Mouse (Mus musculus) adipose tissue, adult 10 weeks (tissue): ENCODE measurements around the gene Rac3. TPM values are rescaled to one million over a fixed set of nuclear protein-coding genes. Genes with fewer than 3 reads are reported as not detected.

Experiments used
- polyA plus RNA-seq: library from polyadenylated mRNA; stranded (reverse); fragments of 350-450 nt; fragmentation: Illumina TruSeq; extraction: RNeasy Lipid Tissue Mini Kit (QIAGEN cat#74804); gene quantifications from one replicate; pipeline ENCODE4 v1.2.3, GENCODE M21; 2014; ENCODE audit warnings: low read depth, low replicate concordance

Gene Rac3
- polyA plus RNA-seq: 11.5 TPM

GRCm38 (mm10) chr11:120721124-120722066, at the start of gene Rac3:
TSS of gene Rac3 (plus strand) at chr11:120721470.

GRCm38 (mm10) chr11:120672687-120673593, 48.3 kb upstream of the Rac3 start, which contains the start of gene Aspscr1:
TSS of gene Aspscr1 (plus strand) at chr11:120672973.

GRCm38 (mm10) chr11:120713580-120714518, 7.4 kb upstream of the Rac3 start, which contains the start of the genes Cenpx and Lrrc45:
TSS of gene Cenpx (minus strand) at chr11:120713738.
TSS of gene Lrrc45 (plus strand) at chr11:120713925.

GRCm38 (mm10) chr11:120727169-120727527, 5.9 kb downstream of the Rac3 start, which contains the start of gene Dcxr:
TSS of gene Dcxr (minus strand) at chr11:120727281.

GRCm38 (mm10) chr11:120731858-120732680, 10.8 kb downstream of the Rac3 start, which contains the start of gene Cbr2:
TSS of gene Cbr2 (minus strand) at chr11:120732114.

GRCm38 (mm10) chr11:120762672-120763041, 41.4 kb downstream of the Rac3 start, which contains the start of gene Hmga1b:
TSS of gene Hmga1b (plus strand) at chr11:120762794.

Other genes with a start within 250 kb of the Rac3 start
- gene Mrpl12, start 236.9 kb upstream of the Rac3 start, polyA plus RNA-seq: 58.6 TPM
- 127 TPM for gene Slc25a10, start 229.6 kb upstream of the Rac3 start, polyA plus RNA-seq
- gene Gcgr, start 190.8 kb upstream of the Rac3 start, polyA plus RNA-seq: 0.86 TPM
- gene Mcrip1, start 171.7 kb upstream of the Rac3 start, polyA plus RNA-seq: 110 TPM
- not detected for gene Ppp1r27, start 170.3 kb upstream of the Rac3 start, polyA plus RNA-seq
- gene P4hb, start 148.2 kb upstream of the Rac3 start, polyA plus RNA-seq: 519 TPM
- gene Arhgdia, start 139.8 kb upstream of the Rac3 start, polyA plus RNA-seq: 356 TPM
- 39.4 TPM for gene Alyref, start 123.1 kb upstream of the Rac3 start, polyA plus RNA-seq
- 47.3 TPM for gene Anapc11, start 123.0 kb upstream of the Rac3 start, polyA plus RNA-seq
- gene Npb, start 113.0 kb upstream of the Rac3 start, polyA plus RNA-seq: not detected
- gene Pcyt2, start 103.5 kb upstream of the Rac3 start, polyA plus RNA-seq: 83.9 TPM
- 40.4 TPM for gene Sirt7, start 96.2 kb upstream of the Rac3 start, polyA plus RNA-seq
- 66.7 TPM for gene Mafg, start 87.9 kb upstream of the Rac3 start, polyA plus RNA-seq
- 4.0 TPM for gene Pycr1, start 77.7 kb upstream of the Rac3 start, polyA plus RNA-seq
- gene Myadml2, start 73.3 kb upstream of the Rac3 start, polyA plus RNA-seq: not detected
- gene Notum, start 60.3 kb upstream of the Rac3 start, polyA plus RNA-seq: 4.7 TPM
- gene Aspscr1, start 48.5 kb upstream of the Rac3 start, polyA plus RNA-seq: 76.1 TPM
- gene Cenpx, start 7.7 kb upstream of the Rac3 start, polyA plus RNA-seq: 91.5 TPM
- gene Lrrc45, start 7.5 kb upstream of the Rac3 start, polyA plus RNA-seq: 40.3 TPM
- 102 TPM for gene Dcxr, start 5.8 kb downstream of the Rac3 start, polyA plus RNA-seq
- 65.7 TPM for gene Cbr2, start 10.6 kb downstream of the Rac3 start, polyA plus RNA-seq
- gene Hmga1b, start 41.3 kb downstream of the Rac3 start, polyA plus RNA-seq: 114 TPM
- 25.6 TPM for gene Rfng, start 62.7 kb downstream of the Rac3 start, polyA plus RNA-seq
- gene Gps1, start 62.8 kb downstream of the Rac3 start, polyA plus RNA-seq: 114 TPM
- 30.9 TPM for gene Dus1l, start 74.9 kb downstream of the Rac3 start, polyA plus RNA-seq
- 426 TPM for gene Fasn, start 103.1 kb downstream of the Rac3 start, polyA plus RNA-seq
- gene Ccdc57, start 211.4 kb downstream of the Rac3 start, polyA plus RNA-seq: 12.8 TPM
- gene Slc16a3, start 227.0 kb downstream of the Rac3 start, polyA plus RNA-seq: 10.3 TPM